Mouse (Mus musculus) liver, embryonic 14.5 days (tissue): Measurements from ENCODE around the gene Rab3d.

Experiments
- CTCF ChIP-seq: IDR thresholded peaks from 2 replicates; pipeline ENCODE4 v1.5.1; 2016; ENCODE audit warnings: antibody characterized with exemption, low read depth, control low read depth
- EP300 ChIP-seq: IDR thresholded peaks from 2 replicates; pipeline ENCODE4 v1.6.1; 2016; ENCODE audit warnings: antibody characterized with exemption, low read depth

GRCm38 (mm10) chr9:21901223-21901820, 16.7 kb downstream of the Rab3d start:
- TF ChIP-seq CTCF (peak; percentile 10; the same call in 1 of the 2 replicates), EP300 (no peak)
